18 mouse cellular contexts compared by ENCODE assay signal in the genomic region with DNA sequence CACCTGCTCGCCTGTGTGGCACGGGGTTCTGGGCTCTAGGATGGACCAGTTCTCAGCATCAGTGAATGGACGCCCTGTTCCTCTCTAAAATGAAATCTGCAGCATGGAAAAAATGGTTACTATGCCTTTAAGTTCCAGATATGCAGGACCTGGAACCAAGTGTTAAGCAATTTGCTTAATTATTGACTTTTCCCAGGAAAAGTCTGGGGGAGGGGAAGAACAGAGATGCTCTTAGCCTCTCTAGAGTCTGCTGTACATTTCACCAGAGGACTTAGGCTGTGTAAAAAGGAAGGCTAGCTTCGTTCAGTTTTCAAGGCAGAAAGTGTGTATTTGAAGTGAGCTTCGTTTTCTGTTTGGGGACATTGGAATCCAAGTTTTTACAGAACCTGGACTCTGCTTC.
DNase-seq lines count a peak whose midpoint lies in the region; ATAC-seq and TF ChIP-seq lines count a peak whose summit lies in the region.
"Had no signal": no experiment of that assay in that cellular context is flagged by ENCODE, and none has a peak within 500 bp of the region (broad histone marks: within the 10 kb centered on the region; RNA-seq: fewer than 3 reads in every experiment).

No protein-coding gene starts in this region.

- no peaks in the 10 kb centered on the region for H3K27me3 ChIP-seq in lung, embryonic 16.5 days (ENCODE audit: control insufficient read depth, insufficient read depth, low read depth, low read length)
- no peaks in the 10 kb centered on the region for H3K27me3 ChIP-seq in kidney, postnatal 0 days (ENCODE audit: insufficient read depth, low read length)
- H3K27me3 ChIP-seq in midbrain, embryonic 15.5 days (replicated peaks): no peaks in the 10 kb centered on the region
- H3K27me3 ChIP-seq: CH12.LX; embryonic facial prominence, embryonic 15.5 days; heart, embryonic 13.5 days had no signal

- H3K9ac ChIP-seq in lung, embryonic 16.5 days (ENCODE audit: low read length): no peak overlapping the region
- no peak overlapping the region for H3K9ac ChIP-seq in kidney, postnatal 0 days (ENCODE audit: low read depth, low read length)
- H3K9ac ChIP-seq in midbrain, embryonic 15.5 days: no peak overlapping the region
- H3K9ac ChIP-seq: embryonic facial prominence, embryonic 15.5 days; forebrain, postnatal 0 days; heart, embryonic 13.5 days; hindbrain, embryonic 14.5 days had no signal

- no peaks in the 10 kb centered on the region for H3K4me1 ChIP-seq in lung, embryonic 16.5 days (replicated peaks; ENCODE audit: control insufficient read depth, insufficient read depth, low read length)
- no peaks in the 10 kb centered on the region for H3K4me1 ChIP-seq in kidney, postnatal 0 days (replicated peaks; ENCODE audit: insufficient read depth, low read length)
- no peaks in the 10 kb centered on the region for H3K4me1 ChIP-seq in midbrain, embryonic 15.5 days
- H3K4me1 ChIP-seq: embryonic facial prominence, embryonic 15.5 days; heart, embryonic 13.5 days; midbrain, embryonic 10.5 days had no signal

- peak; percentile 39 to 79 for DNase-seq in kidney, adult 8-10 months
- DNase-seq in kidney, adult 18-20 months: no peak
- no peak for DNase-seq in lung, postnatal 4 days
- peak; percentile 43 for DNase-seq in kidney, postnatal 0 days (ENCODE audit: low spot score)
- DNase-seq in lung, postnatal 25 days (ENCODE audit: low spot score): peak; percentile 55
- DNase-seq in heart, postnatal 4 days: no peak
- DNase-seq: cerebellum, adult 11-12 months; cerebellum, postnatal 14 days; forebrain, postnatal 0 days; thymus, postnatal 14 days had no signal

- no peak overlapping the region for H3K4me3 ChIP-seq in lung, embryonic 16.5 days (ENCODE audit: low read length)
- no peak overlapping the region for H3K4me3 ChIP-seq in kidney, postnatal 0 days (replicated peaks; ENCODE audit: low read depth, low read length)
- no peak overlapping the region for H3K4me3 ChIP-seq in midbrain, embryonic 15.5 days
- H3K4me3 ChIP-seq: embryonic facial prominence, embryonic 15.5 days; heart, embryonic 13.5 days; midbrain, embryonic 10.5 days had no signal

- no peak overlapping the region for H3K27ac ChIP-seq in lung, embryonic 16.5 days (ENCODE audit: low read length)
- no peak overlapping the region for H3K27ac ChIP-seq in kidney, postnatal 0 days
- no peak overlapping the region for H3K27ac ChIP-seq in midbrain, embryonic 15.5 days
- H3K27ac ChIP-seq: embryonic facial prominence, embryonic 15.5 days; heart, embryonic 13.5 days; hindbrain, embryonic 14.5 days; macrophage; midbrain, embryonic 10.5 days had no signal

- peaks cover 16% of the 10 kb centered on the region for H3K36me3 ChIP-seq in lung, embryonic 16.5 days (ENCODE audit: control insufficient read depth, insufficient read depth, low read length)
- 0 out of 2 replicates have a peak, but pooled peaks cover 2% of the 10 kb centered on the region for H3K36me3 ChIP-seq in kidney, postnatal 0 days (ENCODE audit: insufficient read depth, low read length)
- H3K36me3 ChIP-seq in midbrain, embryonic 15.5 days (replicated peaks): 0 out of 2 replicates have a peak, but pooled peaks cover 8% of the 10 kb centered on the region

- no peak for TF ChIP-seq CTCF in kidney, postnatal 0 days (IDR thresholded peaks at IDR 0.05; ENCODE audit: low read depth)

- H3K4me2 ChIP-seq in lung, embryonic 16.5 days (ENCODE audit: low read depth, low read length): no peak overlapping the region
- H3K4me2 ChIP-seq in kidney, postnatal 0 days (ENCODE audit: low read length): no peak overlapping the region
- no peak overlapping the region for H3K4me2 ChIP-seq in midbrain, embryonic 15.5 days
- H3K4me2 ChIP-seq: embryonic facial prominence, embryonic 15.5 days; heart, embryonic 13.5 days; hindbrain, embryonic 14.5 days had no signal

- ATAC-seq in lung, embryonic 16.5 days (ENCODE audit: low read depth): peak; percentile 56; the same call in 1 of the 2 replicates
- ATAC-seq in kidney, postnatal 0 days (replicated peaks; ENCODE audit: low FRiP score, low read depth): peak; percentile 75
- no peak for ATAC-seq in midbrain, embryonic 15.5 days (replicated peaks)
- ATAC-seq: forebrain, postnatal 0 days had no signal

- H3K9me3 ChIP-seq in lung, embryonic 16.5 days (ENCODE audit: control insufficient read depth, low read length): no peaks in the 10 kb centered on the region
- no peaks in the 10 kb centered on the region for H3K9me3 ChIP-seq in kidney, postnatal 0 days (replicated peaks; ENCODE audit: low read length)
- H3K9me3 ChIP-seq in midbrain, embryonic 15.5 days: no peaks in the 10 kb centered on the region
- H3K9me3 ChIP-seq: embryonic facial prominence, embryonic 15.5 days; heart, embryonic 13.5 days; midbrain, embryonic 10.5 days had no signal

- 68% methylated on average over 5 of the region's 5 CpGs for WGBS in lung, embryonic 16.5 days
- WGBS in kidney, postnatal 0 days: 74% methylated on average over 5 of the region's 5 CpGs
- WGBS in midbrain, embryonic 15.5 days: 91% methylated on average over 5 of the region's 5 CpGs

Comparison
In these comparisons a context has a peak if more than half of its experiments do, and no peak if none do; other contexts are left out.
1. DNase-seq: peak in kidney, adult 8-10 months (2 of 2), kidney, postnatal 0 days (single experiment) and lung, postnatal 25 days (single experiment); none in kidney, adult 18-20 months (single experiment), lung, postnatal 4 days (0 of 2) and heart, postnatal 4 days (single experiment).